Mouse (Mus musculus): ENCODE data around the gene Gdpd1.

DNA sequence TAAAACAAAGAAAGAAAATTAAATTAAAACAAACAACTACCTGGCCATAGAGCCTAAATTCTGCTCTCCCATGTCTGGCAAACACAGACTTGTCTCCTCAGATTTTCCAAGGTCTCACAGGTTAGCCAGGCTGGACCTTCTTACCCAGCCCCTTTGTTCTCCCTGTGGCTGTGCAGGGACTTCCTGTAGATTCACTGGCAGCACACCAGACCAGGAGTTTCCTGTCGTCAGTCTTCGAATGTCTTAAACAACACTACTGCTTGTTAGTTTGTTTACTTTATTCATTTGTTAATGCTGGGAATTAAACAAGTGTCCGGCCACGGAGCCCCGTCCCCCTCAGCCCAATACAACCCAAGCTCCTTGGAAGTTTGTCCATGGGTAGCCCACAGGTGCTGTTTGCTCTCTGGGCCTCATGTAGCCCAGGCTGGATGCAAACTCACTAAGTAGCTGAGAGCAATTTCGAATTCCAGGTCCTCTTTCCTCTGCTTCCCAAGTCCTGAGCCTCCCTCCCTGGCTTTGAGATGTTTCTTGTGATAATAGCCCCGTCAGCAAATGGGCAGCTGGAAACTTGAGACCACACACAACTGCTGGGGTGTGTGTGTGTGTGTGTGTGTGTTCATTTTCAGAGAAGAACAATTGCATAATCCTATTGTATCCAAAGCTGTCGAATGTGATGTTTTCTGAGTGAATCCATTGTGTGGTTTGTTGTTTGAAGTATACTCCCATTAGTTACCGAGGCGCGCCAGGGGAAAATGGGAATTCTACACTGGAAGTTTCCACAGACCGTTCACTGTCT is 68.7 kb downstream of the Gdpd1 start:
- no peak for TF ChIP-seq CTCF (conservative IDR thresholded peaks at IDR 0.05; ENCODE audit: insufficient read depth, insufficient read length, low read depth, low read length)
- TF ChIP-seq POLR2A (IDR thresholded peaks at IDR 0.05; ENCODE audit: low read depth, low read length): no peak
